Mouse (Mus musculus): ENCODE results near the gene Tenm4.

DNA sequence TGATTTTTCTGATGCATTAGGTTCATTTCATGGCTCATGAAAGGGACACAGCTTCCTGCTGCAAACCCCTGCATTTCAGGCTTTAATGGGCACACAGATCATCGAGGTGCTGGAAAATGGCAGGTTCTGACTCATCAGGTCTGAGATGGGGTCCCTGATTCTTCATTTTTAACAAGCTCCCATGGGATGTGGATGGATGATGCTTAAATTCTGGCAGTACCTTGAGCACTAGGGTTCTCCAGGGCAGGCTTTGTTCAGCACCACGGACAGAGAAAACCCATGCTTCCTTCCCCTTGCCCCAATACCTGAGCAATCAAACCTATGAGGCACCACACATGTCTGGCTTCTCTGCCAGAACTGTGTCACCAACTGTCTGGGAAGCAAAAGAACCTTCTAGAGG, 163.3 kb downstream of the Tenm4 start:
- no peak for TF ChIP-seq EP300 (IDR thresholded peaks at IDR 0.05; ENCODE audit: low read depth)
- TF ChIP-seq CTCF (IDR thresholded peaks at IDR 0.05; ENCODE audit: low read depth) = no peak

All from heart, postnatal 0 days (tissue).